Mouse (Mus musculus): Measurements from ENCODE around the gene Cerk. TPM values are rescaled to one million over a fixed set of nuclear protein-coding genes. Genes with fewer than 3 reads are reported as not detected.
"Not testable (repeated sequence)": the region's sequence is repeated elsewhere in the genome, so short reads cannot be mapped to it uniquely, and the experiment has no call there.

Cerk gene
- total RNA-seq, 2 experiments from 2014 or later: 39.1 to 40.2 TPM

GRCm38 (mm10) chr15:86110361-86111103, 75.4 kb downstream of the Cerk start:
- DNase-seq: no peak

- peak; percentile 75 for DNase-seq
Observed at GRCm38 (mm10) chr15:86109650-86110211, 76.2 kb downstream of the Cerk start.

GRCm38 (mm10) chr15:86109245-86109644, 76.7 kb downstream of the Cerk start:
- peak; percentile 68 for DNase-seq

GRCm38 (mm10) chr15:86107831-86108471, 78.0 kb downstream of the Cerk start:
- peak; percentile 50 for DNase-seq

GRCm38 (mm10) chr15:86105751-86106150, 80.2 kb downstream of the Cerk start:
- DNase-seq: no peak

- no peak for DNase-seq
Observed at GRCm38 (mm10) chr15:86105345-86105697, 80.6 kb downstream of the Cerk start.

- DNase-seq: peak; percentile 60
Observed at GRCm38 (mm10) chr15:86104401-86105344, 81.3 kb downstream of the Cerk start.

- no peak for DNase-seq
Observed at GRCm38 (mm10) chr15:86102308-86102707, 83.6 kb downstream of the Cerk start.

GRCm38 (mm10) chr15:86101585-86101984, 84.4 kb downstream of the Cerk start:
- DNase-seq: no peak

GRCm38 (mm10) chr15:86097871-86098270, 88.1 kb downstream of the Cerk start:
- DNase-seq: no peak

GRCm38 (mm10) chr15:86096604-86097020, 89.3 kb downstream of the Cerk start:
- DNase-seq: not testable (repeated sequence)

- DNase-seq: no peak
Observed at GRCm38 (mm10) chr15:86095722-86096603, 90.0 kb downstream of the Cerk start.

- no peak for DNase-seq
Observed at GRCm38 (mm10) chr15:86094324-86095121, 91.4 kb downstream of the Cerk start.

GRCm38 (mm10) chr15:86093236-86093635, 92.7 kb downstream of the Cerk start:
- no peak for DNase-seq

- DNase-seq: no peak
Observed at GRCm38 (mm10) chr15:86091998-86092670, 93.8 kb downstream of the Cerk start.

GRCm38 (mm10) chr15:86091201-86091997, 94.5 kb downstream of the Cerk start:
- DNase-seq: no peak

- no peak for DNase-seq
Observed at GRCm38 (mm10) chr15:86090578-86090977, 95.4 kb downstream of the Cerk start.

GRCm38 (mm10) chr15:86089991-86090529, 95.9 kb downstream of the Cerk start:
- peak; percentile 74 for DNase-seq
